Mouse (Mus musculus) frontal cortex, postnatal 36 days (tissue): ENCODE measurements around the gene B4gat1.
"Not testable (repeated sequence)": the region's sequence is repeated elsewhere in the genome, so short reads cannot be mapped to it uniquely, and the experiment has no call there.

ENCODE experiments used
- DNase-seq, 2 experiments: peaks; one replicate each; pipeline ENCODE4 v3.0.0; 2022; ENCODE audit warnings: low spot score in 2 of 2

Gene B4gat1

DNA sequence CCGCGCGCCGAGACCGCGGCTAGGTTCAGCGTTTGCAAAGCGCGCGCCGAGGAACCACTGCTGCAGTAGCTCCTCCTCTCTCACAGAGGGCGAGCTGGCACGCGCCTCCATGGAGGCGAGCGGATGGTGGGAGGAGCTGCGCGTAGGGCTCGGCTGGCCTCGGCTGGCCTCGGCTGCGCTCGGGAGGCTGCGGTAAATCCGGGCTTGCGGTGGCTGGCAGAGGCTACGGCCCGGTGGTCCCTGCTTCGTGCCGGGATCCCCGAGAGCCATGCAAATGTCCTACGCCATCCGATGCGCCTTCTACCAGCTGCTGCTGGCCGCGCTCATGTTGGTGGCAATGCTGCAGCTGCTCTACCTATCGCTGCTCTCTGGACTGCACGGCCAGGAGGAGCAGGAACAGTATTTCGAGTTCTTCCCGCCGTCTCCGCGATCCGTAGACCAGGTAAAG, at the start of gene B4gat1, which contains the start of gene AC124502.3:
B4gat1 (plus strand) TSS at position 118 of the 448 bp plus-strand sequence.
AC124502.3 (plus strand) TSS at position 183 of the 448 bp plus-strand sequence.
- peak; percentile 89 to 91 for DNase-seq

DNA sequence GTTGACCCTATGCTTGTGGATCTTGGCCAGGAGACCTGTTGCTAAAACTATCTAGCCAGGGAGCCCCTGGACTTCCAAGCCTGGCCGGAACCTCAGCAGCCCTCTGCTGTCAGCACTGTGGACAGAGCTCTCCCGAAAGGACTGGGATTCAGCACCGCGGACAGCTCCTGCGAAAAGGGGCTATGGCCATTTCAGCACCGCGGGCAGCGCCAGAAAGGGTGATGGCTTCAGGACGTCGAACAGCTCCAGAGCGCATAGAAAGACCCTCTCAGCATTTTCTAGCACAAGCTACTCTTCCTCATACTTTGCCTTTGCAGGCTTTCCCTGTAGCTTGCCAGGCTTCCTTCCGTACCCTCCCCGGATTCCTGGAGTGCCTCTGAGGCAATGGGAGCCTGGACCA, 49.6 kb upstream of the B4gat1 start:
- peak; percentile 73 to 74 for DNase-seq

DNA sequence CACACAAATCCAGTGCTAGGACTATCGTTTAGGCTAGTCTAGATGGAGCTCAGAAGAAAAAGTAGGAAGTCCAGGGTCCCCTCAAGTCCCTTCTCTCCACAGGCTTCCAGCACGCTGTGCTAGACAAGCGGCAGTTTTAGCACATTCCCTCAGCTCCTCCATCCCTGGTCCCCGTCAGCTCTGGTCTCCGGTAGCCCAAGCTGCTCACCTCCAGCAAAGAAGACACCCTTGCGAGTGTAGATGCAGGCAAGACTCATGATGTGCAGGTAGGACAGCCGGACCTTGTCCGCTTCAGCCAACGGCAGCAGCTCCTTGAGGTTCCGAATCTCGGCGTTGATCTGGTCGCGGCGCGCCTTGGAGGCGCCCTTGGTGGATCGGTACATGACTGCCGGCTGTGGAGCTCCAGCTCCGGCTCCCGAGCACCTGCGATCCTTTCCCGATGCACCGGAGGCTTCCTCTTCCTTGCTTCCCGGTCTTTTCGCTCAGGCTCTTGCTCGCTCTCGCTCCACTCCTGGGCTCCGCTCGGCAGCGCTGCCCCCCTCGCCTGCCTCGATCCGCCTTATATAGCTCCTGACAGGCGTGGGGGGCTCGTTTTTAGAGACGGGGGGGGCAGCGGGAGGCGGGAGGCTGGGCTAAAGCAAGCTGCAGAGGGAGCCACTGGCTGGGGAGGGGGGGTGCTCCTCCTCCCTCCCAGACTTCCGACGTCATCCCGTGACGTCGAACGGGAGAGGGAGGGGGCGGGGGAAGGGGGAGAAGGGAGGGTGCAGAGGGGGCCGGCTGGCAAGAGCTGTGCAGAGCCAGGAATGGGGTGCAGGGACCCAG, 49.0 kb upstream of the B4gat1 start:
- peak; percentile 83 to 86 for DNase-seq

DNA sequence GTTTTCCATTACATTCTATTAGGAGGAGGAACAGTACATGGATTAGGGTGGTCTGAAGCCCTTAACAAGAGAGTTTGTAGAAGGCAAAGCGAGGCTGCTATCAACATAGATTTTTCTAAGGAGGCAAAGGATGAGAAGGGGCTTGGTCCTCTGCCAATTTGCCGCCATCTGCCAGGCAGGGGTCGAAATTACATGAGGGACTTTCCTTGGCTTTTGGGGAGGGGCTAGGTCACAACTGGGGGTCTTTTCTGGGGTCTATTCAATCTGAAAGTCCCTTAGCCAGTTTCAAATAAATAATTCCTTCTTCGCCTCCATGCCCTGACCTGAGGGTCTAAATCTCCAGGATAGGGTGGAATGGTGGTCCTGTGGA, 48.4 kb upstream of the B4gat1 start, which contains the start of gene Npas4:
Npas4 (minus strand) TSS at position 61 of the 370 bp plus-strand sequence.
- no peak for DNase-seq

DNA sequence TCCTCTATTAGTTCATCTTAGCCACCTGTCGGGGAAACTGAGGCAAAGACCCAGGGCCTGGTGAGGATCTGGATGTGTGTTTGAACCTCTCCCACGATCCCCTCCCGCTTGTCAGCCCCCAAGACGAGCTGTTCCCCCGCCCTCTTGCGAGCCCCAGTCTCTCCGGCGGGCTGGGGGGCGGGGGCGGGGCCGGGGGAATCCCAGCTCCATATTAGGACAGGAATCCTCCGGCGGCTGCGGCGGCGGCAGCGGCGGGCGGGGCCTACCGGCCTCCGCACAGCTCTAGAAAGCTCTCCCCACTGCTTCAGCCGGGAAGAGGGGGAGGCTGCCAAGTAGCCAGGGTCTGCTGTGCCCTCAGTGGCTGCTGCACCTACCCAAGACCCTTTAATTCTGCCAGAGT, 47.9 kb upstream of the B4gat1 start:
- DNase-seq: peak; percentile 54 to 59

DNA sequence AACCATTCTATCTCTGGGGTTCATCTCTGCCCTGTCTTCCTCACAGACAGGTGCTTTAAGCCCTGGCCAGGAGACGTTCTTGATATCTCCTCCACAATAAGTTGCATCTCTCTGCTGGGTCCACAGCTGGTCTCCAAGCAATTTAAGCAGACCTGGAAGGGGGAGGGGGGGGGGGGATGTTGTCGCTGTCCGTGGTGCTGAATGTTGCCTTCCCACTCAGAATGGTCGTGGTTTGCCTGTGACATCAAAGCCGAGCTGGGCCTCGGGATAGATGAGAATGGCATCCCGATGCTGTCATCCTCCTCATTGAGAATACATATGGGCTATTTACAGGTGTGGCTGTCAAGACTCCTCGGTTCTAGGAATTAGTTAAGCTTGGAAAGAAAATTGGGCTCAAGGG, 46.3 kb upstream of the B4gat1 start:
- no peak for DNase-seq

DNA sequence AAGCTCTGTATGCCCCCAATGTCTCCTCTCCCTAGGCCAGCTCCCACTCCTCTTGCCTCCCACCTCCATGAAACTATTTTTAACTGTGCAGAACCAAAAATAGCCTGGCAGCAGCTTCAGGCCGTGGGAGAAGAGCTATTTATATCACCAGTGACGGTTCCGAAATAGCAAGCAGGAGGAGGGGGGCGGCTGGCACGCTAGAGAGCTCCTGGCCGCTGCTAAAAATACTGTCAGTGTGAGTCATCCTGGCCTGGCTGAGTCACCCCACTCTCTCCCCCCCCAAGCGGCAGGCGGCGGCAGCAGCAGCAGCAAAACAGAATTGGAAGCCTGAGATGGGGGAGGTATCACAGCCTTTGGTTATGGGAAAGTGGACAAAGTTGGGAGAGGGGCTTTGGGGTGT, 45.7 kb upstream of the B4gat1 start:
- peak; percentile 81 to 92 for DNase-seq

DNA sequence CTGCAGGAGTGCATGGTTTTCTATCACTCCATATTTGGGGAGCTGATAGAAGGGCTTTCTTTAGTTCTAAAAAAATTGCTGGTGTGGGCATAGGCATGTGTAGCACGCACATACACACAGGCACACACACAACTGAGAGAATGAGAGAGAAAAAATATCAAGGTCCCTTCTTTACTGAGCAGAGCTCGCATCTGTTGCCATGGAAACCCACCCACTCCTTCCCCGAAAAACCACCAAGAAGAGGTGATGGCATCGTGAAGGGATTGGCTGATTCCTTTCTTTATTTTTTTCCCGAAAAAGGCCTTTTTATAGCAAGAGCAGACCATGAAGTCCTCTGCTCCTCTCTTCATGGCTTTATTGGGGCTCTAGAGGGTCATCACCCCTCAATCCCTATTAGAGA, 44.6 kb upstream of the B4gat1 start:
- peak; percentile 83 to 92 for DNase-seq

DNA sequence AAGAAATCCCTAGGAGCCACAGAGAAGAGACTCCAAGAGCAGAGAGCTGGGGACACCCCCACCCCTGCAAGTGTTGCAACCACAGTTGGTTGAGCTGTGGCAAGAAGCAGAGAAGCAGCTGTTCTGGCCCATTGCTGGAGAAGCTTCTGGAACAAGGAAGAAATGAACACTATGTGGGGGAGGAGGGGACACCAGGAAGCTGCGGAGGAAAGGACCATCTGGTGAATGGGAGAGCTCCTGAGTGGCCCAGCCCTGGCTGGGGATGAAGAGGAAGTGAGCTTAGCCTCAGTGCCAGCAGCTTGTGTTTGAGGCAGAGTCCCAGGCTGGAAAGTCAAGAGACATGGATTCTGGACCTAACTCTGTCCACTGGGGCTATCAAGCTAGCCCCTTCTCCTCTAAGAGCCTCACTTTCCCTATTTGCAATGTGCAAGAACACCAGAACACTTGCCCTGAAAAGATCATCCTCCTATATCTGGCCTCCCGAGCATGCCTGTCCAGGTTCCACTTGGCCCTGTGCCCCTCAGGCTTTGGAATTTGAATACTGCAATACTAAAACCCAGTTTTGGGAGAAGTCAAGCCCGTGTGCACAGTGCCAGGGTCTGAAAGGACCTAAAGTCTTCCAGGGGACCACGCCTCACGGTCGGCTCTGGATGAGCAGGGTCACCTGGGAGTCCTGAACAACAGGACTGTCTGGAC, 39.0 kb upstream of the B4gat1 start:
- DNase-seq: peak; percentile 61 to 81

DNA sequence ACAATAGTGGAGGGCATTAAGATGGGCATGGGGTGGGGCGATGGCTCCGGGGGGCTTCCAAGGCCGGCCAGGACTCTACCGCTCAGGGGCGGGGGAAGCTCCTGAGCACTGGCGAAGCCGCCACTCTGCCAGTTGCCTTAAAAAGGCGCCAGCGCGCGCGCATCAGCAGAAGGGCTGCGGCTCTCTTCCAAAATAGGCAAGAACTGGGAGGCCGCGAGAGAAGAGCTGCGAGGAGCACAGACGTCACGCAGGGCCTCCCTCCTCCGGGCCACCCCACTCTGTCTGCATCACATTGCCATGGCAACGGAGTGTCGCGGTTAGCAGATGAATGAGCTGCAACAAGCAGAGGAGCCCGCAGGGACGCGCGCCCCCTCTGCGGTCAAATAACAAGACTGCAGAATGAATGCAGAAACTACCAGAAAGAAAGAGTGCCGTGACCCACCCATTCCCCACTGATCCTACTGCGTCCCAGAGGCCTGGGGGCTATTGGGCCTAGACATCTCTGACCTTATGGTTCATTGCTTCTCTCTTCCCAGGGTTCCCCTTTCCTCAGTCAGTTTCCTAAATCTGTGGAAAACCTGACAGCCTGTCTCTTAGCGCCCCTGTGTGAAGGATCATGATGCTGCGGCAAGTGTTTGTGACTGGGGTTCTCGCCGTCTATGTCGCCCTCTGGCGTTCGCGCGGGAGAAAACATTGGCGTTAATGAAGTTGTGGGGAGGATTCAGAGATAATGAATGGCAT, 36.8 kb upstream of the B4gat1 start:
- peak; percentile 94 to 97 for DNase-seq

DNA sequence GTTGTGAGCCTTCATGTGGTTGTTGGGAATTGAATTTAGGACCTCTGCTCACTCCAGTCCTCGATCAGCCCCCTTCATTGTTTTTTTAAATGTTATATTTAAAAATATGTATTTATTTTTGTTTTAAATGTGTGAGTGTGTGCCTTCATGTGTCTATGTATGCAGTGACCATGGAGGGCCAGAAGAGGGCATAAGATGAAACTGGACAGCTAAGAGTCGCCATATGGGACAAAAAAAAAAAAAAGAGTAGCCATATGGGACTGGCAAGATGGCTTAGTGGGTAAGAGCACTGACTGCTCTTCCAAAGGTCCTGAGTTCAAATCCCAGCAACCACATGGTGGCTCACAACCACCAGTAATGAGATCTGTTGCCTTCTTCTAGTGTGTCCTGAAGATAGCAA, 35.0 kb upstream of the B4gat1 start:
- DNase-seq: not testable (repeated sequence)

DNA sequence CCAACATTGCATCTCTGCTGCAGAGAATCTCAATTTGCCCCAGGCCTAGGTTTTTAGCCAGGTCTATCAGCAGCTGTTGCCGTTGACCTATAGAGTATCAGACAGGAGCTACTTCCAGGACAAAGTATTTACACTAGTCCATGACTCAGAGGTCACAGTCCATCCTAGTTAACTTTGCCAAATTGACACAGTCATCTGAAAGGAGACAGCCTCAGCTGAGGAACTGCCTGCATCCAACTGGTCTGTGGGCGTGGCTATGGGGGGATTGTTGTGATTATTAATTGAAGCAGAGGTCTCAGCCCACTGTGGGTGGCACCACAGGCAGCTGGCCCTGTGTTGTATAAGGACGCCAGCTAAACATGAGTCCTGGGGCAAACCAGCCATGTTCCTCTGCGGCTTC, 33.7 kb upstream of the B4gat1 start:
- DNase-seq: no peak

DNA sequence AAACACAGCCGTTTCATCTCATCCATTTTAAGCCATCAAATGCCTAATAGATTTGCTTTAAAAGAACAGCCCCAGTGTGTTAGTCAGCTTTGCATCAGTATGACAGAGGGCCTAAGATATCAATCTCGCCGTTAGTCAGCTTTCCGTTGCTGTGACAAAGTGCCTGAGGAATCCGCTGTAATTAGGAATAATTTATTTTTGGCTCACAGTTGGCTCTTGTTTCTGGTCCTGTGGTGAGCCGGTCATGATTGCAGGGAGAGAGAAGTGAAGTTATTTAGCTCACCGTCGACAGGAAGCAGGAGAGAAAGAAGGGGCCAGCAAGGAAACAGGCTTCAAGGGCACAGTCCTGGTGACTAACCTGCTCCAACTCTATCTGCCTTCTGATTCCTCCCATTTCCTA, 25.5 kb upstream of the B4gat1 start:
- DNase-seq: no peak

DNA sequence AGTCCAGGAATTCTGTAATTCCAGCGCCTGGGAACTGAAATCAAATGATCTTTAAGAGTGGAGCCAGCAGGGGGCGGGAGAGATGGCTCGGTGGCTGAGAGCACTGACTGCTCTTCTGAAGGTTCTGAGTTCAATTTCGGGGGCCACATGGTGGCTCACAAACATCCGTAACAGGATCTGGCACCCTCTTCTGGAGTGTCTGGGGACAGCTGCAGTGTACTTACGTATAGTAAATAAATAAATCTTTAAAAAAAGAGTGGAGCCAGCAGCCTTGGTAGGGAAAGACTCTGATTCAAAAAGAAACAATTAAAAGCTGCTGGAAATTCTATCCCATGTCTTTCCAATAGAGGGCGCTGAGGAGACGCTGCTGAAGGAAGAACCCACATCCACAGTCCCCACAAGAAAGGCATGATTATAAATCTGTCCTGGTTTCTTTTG, 23.6 kb upstream of the B4gat1 start:
- peak in 1 of 2 experiments; percentile 35 for DNase-seq

DNA sequence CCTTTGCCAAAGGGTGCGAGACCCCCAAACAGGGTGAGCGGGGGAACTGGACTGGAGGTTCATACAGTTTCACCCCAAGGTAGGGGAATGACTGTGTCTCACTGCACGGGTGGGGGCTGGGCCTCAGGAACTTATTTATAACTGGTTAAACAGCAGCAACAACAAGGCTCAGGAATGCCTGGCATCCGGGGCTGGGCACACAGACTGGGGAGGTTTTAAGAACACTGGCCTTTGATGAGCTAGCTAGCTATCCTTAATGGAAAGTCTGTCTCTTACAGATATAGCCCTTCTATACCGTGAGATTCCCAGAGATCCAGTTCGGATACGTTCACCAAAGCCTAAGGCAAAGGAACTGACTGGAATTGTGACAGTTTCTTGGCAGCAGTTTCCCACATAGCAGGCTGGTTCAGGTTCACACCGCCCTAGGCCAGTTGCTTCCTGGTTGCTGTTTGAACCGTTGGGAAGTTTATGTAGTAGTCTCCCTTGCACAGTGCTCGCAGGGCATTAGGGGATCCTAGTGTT, 22.3 kb upstream of the B4gat1 start:
- no peak for DNase-seq

DNA sequence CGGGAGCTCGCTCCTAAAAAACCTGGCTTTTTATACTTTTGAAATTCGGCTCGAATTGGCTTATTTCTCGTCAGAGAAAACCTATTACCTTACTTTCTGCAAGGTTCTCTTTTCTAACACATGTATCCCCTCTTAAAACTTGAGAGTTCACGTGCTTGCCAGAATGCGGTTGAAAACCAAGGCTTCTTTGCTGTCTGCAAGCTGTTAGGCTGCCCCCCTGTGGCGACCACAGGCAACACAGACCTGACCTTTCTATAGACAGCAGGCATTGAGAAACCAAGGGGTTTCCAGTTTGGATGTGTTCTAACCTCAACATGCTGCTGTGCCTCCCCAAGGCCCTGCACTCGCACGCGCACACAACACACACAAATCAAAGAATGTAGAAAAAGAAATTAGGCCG, 21.8 kb upstream of the B4gat1 start:
- peak; percentile 38 to 62 for DNase-seq

DNA sequence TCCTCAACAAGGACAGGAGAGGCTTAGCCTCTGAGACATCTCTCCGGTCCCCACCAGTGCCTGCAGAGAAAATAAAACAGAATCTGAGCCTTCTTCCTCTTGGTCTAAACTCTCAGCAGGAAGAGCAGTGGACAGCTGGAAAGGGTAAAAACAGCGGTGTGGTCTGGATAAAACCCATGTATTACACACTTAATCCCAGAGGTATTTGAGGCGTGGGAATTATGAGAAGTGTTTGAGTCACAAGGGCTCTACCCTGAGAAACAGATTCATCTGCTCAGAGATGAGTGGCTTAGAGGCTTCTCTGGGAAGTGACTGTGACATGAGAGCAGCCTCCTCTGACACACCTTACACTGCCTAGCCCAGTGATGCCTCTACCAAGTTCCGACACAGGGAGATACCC, 21.0 kb upstream of the B4gat1 start:
- DNase-seq: no peak

DNA sequence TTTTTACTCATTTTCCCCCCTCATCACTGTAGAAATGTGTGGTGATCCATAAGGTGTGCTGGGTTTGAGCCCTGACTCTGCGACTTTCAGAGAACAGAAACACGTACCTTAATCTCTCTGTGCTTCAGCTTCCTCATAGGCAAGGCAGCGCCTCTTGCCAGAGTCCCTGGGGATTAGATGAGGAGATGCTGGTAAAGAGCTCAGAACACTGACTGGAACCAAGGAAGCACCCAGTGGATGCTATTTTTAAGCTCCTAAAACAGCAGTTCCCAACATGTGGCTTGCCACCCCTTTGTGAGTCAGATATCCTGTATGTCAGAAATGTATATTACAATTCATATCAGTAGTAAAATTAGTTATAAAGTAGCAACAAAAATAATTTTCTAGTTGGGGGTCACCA, 20.4 kb upstream of the B4gat1 start:
- no peak for DNase-seq

DNA sequence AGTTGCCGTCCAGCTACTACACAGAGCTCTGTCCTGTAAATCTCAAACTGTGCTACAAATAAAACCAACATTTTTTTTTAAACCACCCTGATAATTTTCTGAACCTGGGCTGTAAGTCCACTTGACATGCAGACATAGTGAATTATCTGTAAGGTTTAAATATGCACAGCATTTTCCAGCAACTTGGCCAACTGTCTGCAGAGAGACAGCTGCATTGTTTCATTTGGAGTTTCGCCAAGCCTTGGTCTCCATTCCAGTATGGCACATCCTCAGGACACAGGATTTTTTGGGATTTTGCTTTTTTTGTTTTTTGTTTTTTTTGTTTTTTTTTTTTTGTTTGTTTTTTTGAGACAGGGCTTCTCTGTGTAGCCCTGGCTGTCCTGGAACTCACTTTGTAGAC, 17.2 kb upstream of the B4gat1 start:
- no peak for DNase-seq

DNA sequence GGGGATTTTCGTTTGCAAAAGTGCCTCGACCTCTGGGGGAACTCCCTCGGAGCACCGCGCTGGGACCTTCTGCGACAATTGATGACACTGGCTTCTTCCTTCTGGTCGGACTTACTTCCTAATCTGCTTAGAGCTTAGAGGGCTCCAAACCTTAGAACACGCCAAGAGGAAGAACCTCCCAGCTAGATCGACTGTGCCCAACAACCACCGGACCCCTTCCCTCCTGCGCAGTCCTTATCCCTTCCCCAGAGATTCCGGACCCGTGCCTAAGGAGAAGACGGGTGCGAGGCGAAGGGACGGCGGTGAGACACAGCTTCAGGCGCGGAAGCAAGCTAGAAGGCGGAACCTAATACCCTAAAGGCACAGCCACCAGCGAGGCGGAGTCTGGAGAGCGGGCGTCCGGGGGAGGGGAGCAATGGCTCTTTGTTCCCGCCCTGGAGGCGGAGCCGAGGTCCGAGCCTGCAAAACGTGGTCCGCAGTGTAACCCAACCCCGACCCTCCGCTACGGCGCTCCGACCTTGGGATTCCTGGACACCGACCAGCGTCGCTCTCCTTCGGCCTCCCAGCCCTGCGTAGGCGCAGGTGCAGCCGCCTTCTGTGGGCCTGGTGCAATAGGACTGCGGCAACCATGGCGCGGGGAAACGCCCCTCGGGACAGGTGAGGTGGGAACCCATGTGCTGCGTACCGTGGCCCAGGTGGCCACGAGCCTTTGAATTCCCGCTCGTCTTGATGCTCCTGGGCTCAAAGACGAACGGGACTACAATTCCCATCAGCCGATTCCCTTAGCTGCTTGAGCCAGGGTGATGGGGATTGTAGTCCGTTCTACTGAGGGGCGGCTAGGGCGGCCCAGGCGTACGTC, 14.8 kb upstream of the B4gat1 start, which contains the start of gene Slc29a2:
Slc29a2 (plus strand) TSS at position 240 of the 859 bp plus-strand sequence.
- DNase-seq: peak; percentile 88 to 91

DNA sequence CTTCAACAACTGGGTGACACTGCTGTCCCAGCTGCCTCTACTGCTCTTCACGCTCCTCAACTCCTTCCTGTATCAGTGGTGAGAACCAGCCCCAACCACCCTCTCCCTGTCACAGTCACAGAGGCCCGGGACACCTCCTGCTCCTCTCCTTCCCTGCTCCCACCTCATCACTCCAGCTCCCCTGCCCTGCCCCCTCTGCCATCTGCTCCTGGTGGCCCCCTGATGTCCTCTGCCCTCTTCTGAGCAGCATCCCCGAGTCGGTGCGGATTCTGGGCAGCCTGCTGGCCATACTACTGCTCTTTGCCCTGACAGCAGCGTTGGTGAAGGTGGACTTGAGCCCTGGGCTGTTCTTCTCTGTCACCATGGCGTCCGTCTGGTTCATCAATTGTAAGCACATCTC, 12.5 kb upstream of the B4gat1 start:
- DNase-seq: no peak
